Mouse (Mus musculus) lung, postnatal 10 days (tissue): ENCODE results near the gene Pcsk4.
A peak's percentile ranks its signal among the peaks of the same experiment; 100 is the strongest.

Experiments
- DNase-seq: peaks from one replicate; pipeline ENCODE4 v3.0.0; 2021

Gene Pcsk4

GRCm38 (mm10) chr10:80321670-80322581 is 7.4 kb downstream of the Pcsk4 start:
- no peak for DNase-seq

- no peak for DNase-seq
Measured at GRCm38 (mm10) chr10:80321014-80321669, 8.2 kb downstream of the Pcsk4 start.

- DNase-seq: peak; percentile 97
Measured at GRCm38 (mm10) chr10:80320340-80320760, 8.9 kb downstream of the Pcsk4 start, which contains the start of gene 2310011J03Rik. Gene 2310011J03Rik (minus strand): TSS chr10:80320537.

GRCm38 (mm10) chr10:80317011-80317410 is 12.3 kb downstream of the Pcsk4 start:
- no peak for DNase-seq

- no peak for DNase-seq
Measured at GRCm38 (mm10) chr10:80316359-80316781, 12.9 kb downstream of the Pcsk4 start.

- DNase-seq: no peak
Measured at GRCm38 (mm10) chr10:80315315-80315714, 14.0 kb downstream of the Pcsk4 start.

GRCm38 (mm10) chr10:80314494-80315001 is 14.8 kb downstream of the Pcsk4 start:
- DNase-seq: no peak

GRCm38 (mm10) chr10:80313627-80314201 is 15.6 kb downstream of the Pcsk4 start:
- DNase-seq: no peak

GRCm38 (mm10) chr10:80312586-80313504 is 16.5 kb downstream of the Pcsk4 start:
- DNase-seq: no peak

- DNase-seq: no peak
Measured at GRCm38 (mm10) chr10:80311560-80311959, 17.7 kb downstream of the Pcsk4 start.

GRCm38 (mm10) chr10:80304862-80305261 is 24.4 kb downstream of the Pcsk4 start:
- peak; percentile 56 for DNase-seq

- DNase-seq: no peak
Measured at GRCm38 (mm10) chr10:80304458-80304857, 24.8 kb downstream of the Pcsk4 start.

GRCm38 (mm10) chr10:80302471-80302881 is 26.8 kb downstream of the Pcsk4 start:
- peak; percentile 93 for DNase-seq

- DNase-seq: no peak
Measured at GRCm38 (mm10) chr10:80302082-80302355, 27.3 kb downstream of the Pcsk4 start.

GRCm38 (mm10) chr10:80301256-80302081 is 27.8 kb downstream of the Pcsk4 start:
- DNase-seq: no peak

- no peak for DNase-seq
Measured at GRCm38 (mm10) chr10:80300672-80301181, 28.6 kb downstream of the Pcsk4 start.

GRCm38 (mm10) chr10:80299824-80300223 is 29.5 kb downstream of the Pcsk4 start:
- no peak for DNase-seq

GRCm38 (mm10) chr10:80299301-80299700 is 30.0 kb downstream of the Pcsk4 start:
- DNase-seq: no peak

GRCm38 (mm10) chr10:80298571-80299281 is 30.6 kb downstream of the Pcsk4 start:
- DNase-seq: peak; percentile 67

GRCm38 (mm10) chr10:80297526-80298133 is 31.7 kb downstream of the Pcsk4 start:
- DNase-seq: no peak
